Mouse (Mus musculus) bone marrow, adult 2 months (tissue): ENCODE results near the gene Nemp2. TPM values are rescaled to one million over a fixed set of nuclear protein-coding genes. Genes with fewer than 3 reads are reported as not detected.
A peak's percentile ranks its signal among the peaks of the same experiment; 100 is the strongest.

Source experiments
- H3K27ac ChIP-seq: fragments of 200-500 bp; 2 replicates; pipeline ENCODE4 v1.5.1; 2012; ENCODE audit warnings: low read depth, mild to moderate bottlenecking, control low read depth, inconsistent platforms, low read length; ENCODE audit not compliant: control insufficient read depth, poor library complexity, insufficient read depth
- H3K4me1 ChIP-seq: fragments of 200-500 bp; 2 replicates; pipeline ENCODE4 v1.6.1; 2011; ENCODE audit warnings: low read length; ENCODE audit not compliant: control insufficient read depth, insufficient read depth
- H3K4me3 ChIP-seq: fragments of 200-500 bp; replicated peaks from 2 replicates; pipeline ENCODE3; 2011; ENCODE audit warnings: mild to moderate bottlenecking, low read depth, low read length, control low read depth; ENCODE audit not compliant: control insufficient read depth
- CTCF ChIP-seq: fragments of 200-500 bp; IDR thresholded peaks from 2 replicates; pipeline ENCODE4 v1.5.1; 2011; ENCODE audit warnings: low read length, control low read depth; ENCODE audit not compliant: control insufficient read depth, insufficient read depth
- POLR2A ChIP-seq: fragments of 200-500 bp; IDR thresholded peaks from 2 replicates; pipeline ENCODE4 v1.6.1; 2011; ENCODE audit warnings: low read depth, mild to moderate bottlenecking, control low read depth, low read length, borderline replicate concordance; ENCODE audit not compliant: control insufficient read depth
- WGBS: fragments of 180-500 bp; shearing (Covaris S2); methylation state at CpG from one replicate; pipeline ENCODE4 v1.1.7; 2018; 5-methylcytosine and 5-hydroxymethylcytosine counted together
- polyA plus RNA-seq: library from polyadenylated mRNA; stranded (reverse); fragments of >200 nt; gene quantifications from 2 replicates; pipeline ENCODE4 v1.2.4, GENCODE M21; 2011; ENCODE audit warnings: low replicate concordance; ENCODE audit not compliant: missing spikeins, insufficient read depth, insufficient read length

The Nemp2 gene
- polyA plus RNA-seq, 1 experiment, result 16.2 TPM

DNA sequence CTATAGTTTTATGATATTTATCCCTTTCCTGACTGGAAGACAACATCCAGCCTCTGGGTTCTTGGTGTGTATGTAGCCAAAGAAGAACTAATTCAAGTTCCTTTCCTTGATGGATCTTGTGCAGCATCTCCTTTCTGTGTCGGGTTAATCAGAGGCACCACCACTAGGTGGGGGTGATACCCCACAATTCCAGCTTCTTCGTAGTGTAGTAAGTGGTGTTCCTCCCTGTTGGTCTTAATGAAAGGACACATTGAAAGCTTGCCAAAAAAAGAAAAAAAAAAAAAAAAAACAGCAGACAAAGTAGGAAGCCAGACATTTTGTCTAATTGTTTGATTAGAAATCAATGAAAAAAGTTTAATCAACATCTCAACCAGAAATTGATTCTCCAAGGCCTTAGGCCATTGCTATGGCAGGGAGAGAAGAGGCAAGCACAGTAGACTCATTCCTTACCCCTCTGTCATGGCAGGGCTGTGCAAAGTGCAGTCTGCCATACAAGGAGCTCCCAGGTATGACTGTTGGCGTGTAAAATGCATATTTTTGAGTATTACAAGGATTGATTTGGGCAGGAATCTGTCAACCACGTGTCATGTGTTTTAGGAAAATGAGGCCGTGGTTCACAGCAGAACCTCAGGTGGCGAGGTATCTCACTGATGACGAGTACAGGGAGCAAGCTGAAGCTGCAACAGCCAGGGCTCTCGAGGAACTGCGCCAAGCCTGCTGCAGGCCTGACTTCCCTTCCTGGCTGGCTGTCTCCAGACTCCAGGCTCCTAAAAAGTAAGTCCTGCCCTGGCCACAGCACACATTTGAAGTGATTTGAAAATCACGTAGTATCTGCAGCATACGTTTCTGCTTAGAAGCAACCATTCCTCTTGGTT, 17.9 kb downstream of the Nemp2 start:
- WGBS, result 68% methylated on average over 11 of the region's 11 CpGs
- Histone ChIP-seq H3K4me3 (no peak overlapping the region), H3K27ac (no peak overlapping the region), H3K4me1 (peaks cover 4% of the 10 kb centered on the region)
- TF ChIP-seq CTCF (peak; percentile 60), POLR2A (no peak)

DNA sequence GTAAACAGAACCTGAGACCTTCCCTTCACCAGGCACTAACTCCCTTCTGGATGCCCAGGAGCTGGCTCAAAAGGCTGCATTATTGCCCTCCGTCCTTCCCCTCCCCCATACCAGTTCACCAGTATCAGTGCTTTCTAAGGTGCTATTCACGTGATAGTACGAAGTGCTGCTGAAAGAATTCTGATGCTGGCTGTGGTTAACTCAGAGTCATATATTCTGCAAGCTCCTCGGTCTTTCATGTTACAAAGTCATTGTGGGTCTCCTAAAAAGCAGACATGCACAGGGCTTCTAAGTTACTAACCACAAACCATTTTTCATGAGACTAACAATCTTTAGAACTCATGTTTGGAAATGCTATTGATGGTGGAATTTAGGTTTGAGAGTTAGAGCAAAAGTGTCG, 19.6 kb downstream of the Nemp2 start:
- WGBS, result 75% methylated on average over 5 of the region's 5 CpGs

DNA sequence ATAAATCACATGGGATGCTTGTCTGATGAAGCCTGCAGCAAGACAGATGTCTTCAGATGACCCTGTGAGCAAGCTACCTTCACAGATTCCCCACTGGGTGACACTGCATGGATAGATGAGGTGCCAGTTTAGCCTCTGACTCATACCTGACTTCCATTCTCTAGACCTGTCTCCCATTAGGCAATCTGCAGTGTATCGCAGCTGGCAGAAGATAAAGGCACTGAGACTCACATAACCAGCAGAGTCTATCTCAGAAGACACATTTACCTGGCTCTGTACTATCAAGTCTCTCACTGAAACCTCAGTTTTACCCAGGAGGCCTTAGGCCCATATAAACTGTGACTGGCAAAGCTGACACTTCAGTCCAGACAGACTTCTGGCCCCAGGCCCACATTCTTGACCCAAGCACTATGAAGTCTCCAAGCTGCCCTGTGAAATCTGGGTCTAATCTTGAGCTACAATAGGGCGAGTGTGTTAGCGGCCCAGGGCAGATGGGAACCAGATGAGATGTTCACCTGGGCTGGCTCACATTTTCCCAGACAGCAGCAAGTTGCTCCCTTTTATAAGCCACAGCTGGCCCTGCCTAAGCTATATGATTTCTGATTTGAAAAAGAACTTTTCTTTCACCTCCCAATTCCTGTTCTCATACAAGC, 22.2 kb downstream of the Nemp2 start:
- H3K4me1 ChIP-seq, result peaks cover 8% of the 10 kb centered on the region
- H3K4me3 ChIP-seq, result no peak overlapping the region
- H3K27ac ChIP-seq, result peak overlapping the region; percentile 54; the same call in 1 of the 2 replicates
- no peak for TF ChIP-seq POLR2A
- no peak for TF ChIP-seq CTCF
- WGBS, result 74% methylated on average over 3 of the region's 3 CpGs

More for the DNA sequence above, 19.6 kb downstream of the Nemp2 start:
- TF ChIP-seq CTCF (no peak), POLR2A (no peak)
- Histone ChIP-seq H3K4me1 (peaks cover 6% of the 10 kb centered on the region), H3K27ac (no peak overlapping the region), H3K4me3 (no peak overlapping the region)

DNA sequence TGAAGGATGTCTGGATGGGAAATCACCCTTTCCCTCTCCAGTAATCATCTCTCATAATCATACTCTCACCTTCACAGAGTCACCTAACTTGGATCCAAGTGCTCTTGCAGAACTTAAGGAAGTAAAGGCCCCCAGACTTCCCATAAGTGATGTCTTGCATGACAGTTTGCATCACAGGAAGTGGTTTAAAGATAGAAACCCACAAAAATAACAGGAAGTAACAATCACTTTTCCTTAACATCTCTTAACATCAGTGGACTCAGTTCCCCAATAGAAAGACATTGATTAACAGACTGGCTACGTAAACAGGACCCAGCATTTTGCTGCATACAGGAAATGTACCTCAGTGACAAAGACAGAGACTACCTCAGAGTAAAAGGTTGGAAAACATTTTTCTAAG, 22.9 kb downstream of the Nemp2 start:
- H3K4me1 ChIP-seq, result peaks cover 8% of the 10 kb centered on the region
- 13% methylated on average over 1 of the region's 1 CpGs for WGBS
- no peak overlapping the region for H3K4me3 ChIP-seq
- no peak overlapping the region for H3K27ac ChIP-seq
- TF ChIP-seq POLR2A (no peak), CTCF (no peak)

DNA sequence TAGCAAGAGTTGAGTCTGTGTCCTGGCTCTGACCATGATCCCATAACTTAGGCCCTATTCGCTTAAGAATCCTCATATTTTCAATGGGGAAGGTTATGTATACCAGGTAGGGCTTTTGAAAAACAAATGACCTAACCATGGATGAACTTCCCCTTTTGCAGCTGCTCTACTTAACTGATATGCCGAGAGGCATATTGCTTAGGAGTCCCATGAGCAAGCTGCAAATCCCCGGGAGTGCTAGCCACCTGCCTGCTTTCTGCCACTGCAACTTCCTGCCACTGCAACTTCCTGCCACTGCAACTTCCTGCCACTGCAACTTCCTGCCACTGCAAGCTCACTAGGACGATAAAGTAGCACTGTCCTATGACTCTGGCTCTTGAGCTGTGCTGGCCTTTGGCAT, 24.6 kb downstream of the Nemp2 start:
- 14% methylated on average over 4 of the region's 4 CpGs for WGBS
- H3K27ac ChIP-seq, result peak overlapping the region; percentile 88; the same call in 1 of the 2 replicates
- TF ChIP-seq CTCF (no peak), POLR2A (no peak)
- peaks cover 8% of the 10 kb centered on the region for H3K4me1 ChIP-seq
- H3K4me3 ChIP-seq, result no peak overlapping the region

DNA sequence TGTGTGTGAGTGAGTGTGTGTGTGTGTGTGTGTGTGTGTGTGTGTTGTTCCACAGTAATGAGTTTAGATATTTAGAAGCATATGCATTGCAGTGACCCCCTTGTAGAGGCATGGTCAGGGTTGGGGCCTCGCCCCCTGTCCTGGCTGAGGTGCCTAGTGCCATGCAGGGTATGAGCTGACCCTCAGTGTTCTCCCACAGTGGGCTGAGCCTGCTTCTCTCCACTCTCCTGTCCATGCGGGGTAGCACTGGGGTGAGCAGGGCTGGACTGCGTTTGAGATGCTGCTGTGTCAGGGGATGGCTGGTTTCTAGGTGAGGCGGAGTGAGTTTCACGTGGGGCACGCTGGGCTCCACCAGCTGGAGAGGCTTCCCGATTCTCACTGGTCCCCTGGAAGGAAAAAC, 27.7 kb downstream of the Nemp2 start:
- Histone ChIP-seq H3K4me3 (no peak overlapping the region), H3K4me1 (peaks cover 4% of the 10 kb centered on the region), H3K27ac (no peak overlapping the region)
- TF ChIP-seq POLR2A (no peak), CTCF (no peak)
- 89% methylated on average over 7 of the region's 7 CpGs for WGBS

DNA sequence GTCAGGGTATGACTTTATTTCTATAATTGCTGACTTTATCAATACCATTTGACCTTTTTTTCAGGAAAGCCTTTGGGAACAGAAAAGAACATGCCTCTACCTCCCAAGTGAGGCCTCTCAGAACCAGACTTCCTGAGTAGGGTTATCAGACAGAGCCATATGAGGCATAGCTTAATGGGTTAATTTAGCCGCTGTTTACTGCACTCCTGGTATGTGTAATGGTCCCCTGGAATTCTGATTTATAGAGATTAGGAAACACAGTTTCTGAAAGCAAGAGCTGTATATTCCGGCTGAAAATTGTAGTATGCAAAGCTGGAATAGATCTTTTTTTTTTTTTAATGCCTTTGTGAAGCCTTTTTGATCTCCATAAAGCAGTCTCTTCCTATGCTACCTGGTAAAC, 29.8 kb downstream of the Nemp2 start:
- TF ChIP-seq POLR2A, result no peak
- no peak for TF ChIP-seq CTCF
- H3K27ac ChIP-seq, result no peak overlapping the region
- peaks cover under 1% of the 10 kb centered on the region; the same call in 1 of the 2 replicates for H3K4me1 ChIP-seq
- WGBS, result 78% methylated on average over 2 of the region's 2 CpGs
- H3K4me3 ChIP-seq, result no peak overlapping the region

DNA sequence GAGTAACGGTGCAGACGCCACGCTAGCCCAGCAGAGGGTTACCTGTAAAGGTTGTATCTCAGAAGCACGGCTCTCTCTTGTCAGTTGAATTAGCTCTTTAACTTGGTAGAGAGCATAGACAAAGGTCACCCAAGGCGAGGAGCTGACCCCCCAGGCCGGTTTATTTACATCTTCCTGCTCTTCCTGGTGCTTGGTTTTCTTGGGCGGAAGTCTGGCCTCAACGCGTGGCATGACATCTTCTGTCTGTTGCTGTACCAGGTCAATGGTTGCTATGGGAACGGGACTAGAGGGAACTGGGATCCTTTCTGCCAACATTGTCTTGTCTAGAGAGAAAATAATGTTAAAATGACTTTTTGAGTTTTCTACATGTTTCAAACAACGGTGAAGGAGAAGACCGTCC, 30.3 kb downstream of the Nemp2 start:
- no peaks in the 10 kb centered on the region; the same call in 1 of the 2 replicates for H3K4me1 ChIP-seq
- no peak overlapping the region for H3K4me3 ChIP-seq
- TF ChIP-seq CTCF (no peak), POLR2A (no peak)
- no peak overlapping the region for H3K27ac ChIP-seq
- 84% methylated on average over 12 of the region's 12 CpGs for WGBS

DNA sequence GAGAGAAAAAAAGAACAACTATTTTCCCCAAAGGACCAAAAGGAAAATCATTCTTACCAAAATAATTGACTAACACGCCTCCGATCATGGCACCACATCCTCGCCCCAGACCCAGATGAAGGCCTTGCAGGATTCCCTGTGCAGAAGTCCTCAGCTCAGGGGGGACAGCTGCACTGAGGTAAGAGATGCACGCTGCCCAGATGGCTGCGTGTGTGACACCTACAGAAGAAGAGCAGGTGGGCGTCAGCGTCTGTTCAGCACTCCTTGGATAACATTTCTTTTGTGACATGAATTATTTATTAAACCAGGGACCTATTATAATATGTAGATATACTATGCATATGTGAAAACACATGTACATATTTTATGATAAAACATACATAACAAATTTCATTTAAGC, 32.7 kb downstream of the Nemp2 start:
- WGBS, result 86% methylated on average over 7 of the region's 7 CpGs
- no peak overlapping the region for H3K27ac ChIP-seq
- H3K4me1 ChIP-seq, result no peaks in the 10 kb centered on the region
- H3K4me3 ChIP-seq, result no peak overlapping the region
- TF ChIP-seq POLR2A (no peak), CTCF (no peak)
